Mouse (Mus musculus): ENCODE measurements around the gene Pdhx. TPM values are rescaled to one million over a fixed set of nuclear protein-coding genes. Genes with fewer than 3 reads are reported as not detected.

Gene Pdhx
- polyA plus RNA-seq, 1 experiment from 2014 or later = 38.7 TPM

GRCm38 (mm10) chr2:103055820-103056219, 17.5 kb downstream of the Pdhx start:
- H3K27me3 ChIP-seq = no peaks in the 10 kb centered on the region
- no peak overlapping the region for H3K9ac ChIP-seq
- no peak overlapping the region for H3K4me3 ChIP-seq
- no peak for ATAC-seq (ENCODE audit: insufficient number of reproducible peaks, insufficient read depth, low FRiP score, low TSS enrichment, low read depth)
- 89% methylated on average over 6 of the region's 6 CpGs for WGBS
- peaks cover 9% of the 10 kb centered on the region for H3K4me1 ChIP-seq
- H3K4me2 ChIP-seq = no peak overlapping the region
- no peak overlapping the region for H3K27ac ChIP-seq
- H3K36me3 ChIP-seq = 0 out of 2 replicates have a peak, but pooled peaks cover 13% of the 10 kb centered on the region
- H3K9me3 ChIP-seq = no peaks in the 10 kb centered on the region

GRCm38 (mm10) chr2:103051937-103052893, 21.1 kb downstream of the Pdhx start:
- WGBS = 85% methylated on average over 19 of the region's 19 CpGs
- Histone ChIP-seq H3K36me3 (0 out of 2 replicates have a peak, but pooled peaks cover 13% of the 10 kb centered on the region), H3K27ac (no peak overlapping the region), H3K27me3 (no peaks in the 10 kb centered on the region), H3K9me3 (no peaks in the 10 kb centered on the region), H3K4me1 (peaks cover 8% of the 10 kb centered on the region), H3K4me3 (no peak overlapping the region), H3K9ac (no peak overlapping the region), H3K4me2 (no peak overlapping the region)
- no peak for ATAC-seq (ENCODE audit: insufficient number of reproducible peaks, insufficient read depth, low FRiP score, low TSS enrichment, low read depth)

- Histone ChIP-seq H3K9ac (no peak overlapping the region), H3K4me2 (no peak overlapping the region), H3K27me3 (no peaks in the 10 kb centered on the region), H3K27ac (no peak overlapping the region), H3K4me1 (peaks cover 1% of the 10 kb centered on the region), H3K4me3 (no peak overlapping the region), H3K9me3 (no peaks in the 10 kb centered on the region), H3K36me3 (peaks cover 11% of the 10 kb centered on the region)
- 95% methylated on average over 2 of the region's 2 CpGs for WGBS
- no peak for ATAC-seq (ENCODE audit: insufficient number of reproducible peaks, insufficient read depth, low FRiP score, low TSS enrichment, low read depth)
These were observed 28.0 kb downstream of the Pdhx start for GRCm38 (mm10) chr2:103045286-103045685.

- Histone ChIP-seq H3K9ac (no peak overlapping the region), H3K9me3 (no peaks in the 10 kb centered on the region), H3K36me3 (peaks cover 23% of the 10 kb centered on the region), H3K4me1 (no peaks in the 10 kb centered on the region), H3K4me3 (no peak overlapping the region), H3K27ac (no peak overlapping the region), H3K4me2 (no peak overlapping the region), H3K27me3 (no peaks in the 10 kb centered on the region)
- ATAC-seq (ENCODE audit: insufficient number of reproducible peaks, insufficient read depth, low FRiP score, low TSS enrichment, low read depth) = no peak
- 79% methylated on average over 8 of the region's 8 CpGs for WGBS
These were observed 32.4 kb downstream of the Pdhx start for GRCm38 (mm10) chr2:103040896-103041295.

GRCm38 (mm10) chr2:103037831-103038230, 35.5 kb downstream of the Pdhx start:
- WGBS = 87% methylated on average over 4 of the region's 4 CpGs
- Histone ChIP-seq H3K9me3 (no peaks in the 10 kb centered on the region), H3K4me1 (no peaks in the 10 kb centered on the region), H3K4me2 (no peak overlapping the region), H3K4me3 (no peak overlapping the region), H3K36me3 (peaks cover 29% of the 10 kb centered on the region), H3K9ac (no peak overlapping the region), H3K27me3 (no peaks in the 10 kb centered on the region), H3K27ac (no peak overlapping the region)
- no peak for ATAC-seq (ENCODE audit: insufficient number of reproducible peaks, insufficient read depth, low FRiP score, low TSS enrichment, low read depth)

GRCm38 (mm10) chr2:103022728-103023127, 50.6 kb downstream of the Pdhx start:
- Histone ChIP-seq H3K4me1 (no peaks in the 10 kb centered on the region), H3K27me3 (no peaks in the 10 kb centered on the region), H3K4me3 (no peak overlapping the region), H3K9ac (no peak overlapping the region), H3K27ac (no peak overlapping the region), H3K4me2 (no peak overlapping the region), H3K9me3 (no peaks in the 10 kb centered on the region), H3K36me3 (peaks cover 21% of the 10 kb centered on the region)
- ATAC-seq (ENCODE audit: insufficient number of reproducible peaks, insufficient read depth, low FRiP score, low TSS enrichment, low read depth) = no peak
- WGBS = 94% methylated on average over 3 of the region's 3 CpGs

GRCm38 (mm10) chr2:103020191-103020987, 52.9 kb downstream of the Pdhx start:
- ATAC-seq (ENCODE audit: insufficient number of reproducible peaks, insufficient read depth, low FRiP score, low TSS enrichment, low read depth) = no peak
- Histone ChIP-seq H3K9ac (no peak overlapping the region), H3K27ac (no peak overlapping the region), H3K27me3 (no peaks in the 10 kb centered on the region), H3K36me3 (peaks cover 14% of the 10 kb centered on the region), H3K9me3 (no peaks in the 10 kb centered on the region), H3K4me3 (no peak overlapping the region), H3K4me2 (no peak overlapping the region), H3K4me1 (no peaks in the 10 kb centered on the region)
- 85% methylated on average over 4 of the region's 4 CpGs for WGBS

- H3K27me3 ChIP-seq = no peaks in the 10 kb centered on the region
- no peak overlapping the region for H3K4me3 ChIP-seq
- H3K4me1 ChIP-seq = no peaks in the 10 kb centered on the region
- H3K36me3 ChIP-seq = peaks cover 10% of the 10 kb centered on the region
- no peak overlapping the region for H3K4me2 ChIP-seq
- no peak overlapping the region for H3K27ac ChIP-seq
- no peak overlapping the region for H3K9ac ChIP-seq
- 65% methylated on average over 9 of the region's 9 CpGs for WGBS
- no peak for ATAC-seq (ENCODE audit: insufficient number of reproducible peaks, insufficient read depth, low FRiP score, low TSS enrichment, low read depth)
- no peaks in the 10 kb centered on the region for H3K9me3 ChIP-seq
These were observed 54.4 kb downstream of the Pdhx start for GRCm38 (mm10) chr2:103018817-103019494.

- H3K4me1 ChIP-seq = no peaks in the 10 kb centered on the region
- H3K9me3 ChIP-seq = no peaks in the 10 kb centered on the region
- no peak overlapping the region for H3K27ac ChIP-seq
- H3K4me3 ChIP-seq = no peak overlapping the region
- H3K36me3 ChIP-seq = peaks cover 5% of the 10 kb centered on the region; the same call in 1 of the 2 replicates
- H3K4me2 ChIP-seq = no peak overlapping the region
- no peak for ATAC-seq (ENCODE audit: insufficient number of reproducible peaks, insufficient read depth, low FRiP score, low TSS enrichment, low read depth)
- H3K27me3 ChIP-seq = no peaks in the 10 kb centered on the region
- 76% methylated on average over 2 of the region's 2 CpGs for WGBS
- H3K9ac ChIP-seq = no peak overlapping the region
These were observed 55.9 kb downstream of the Pdhx start for GRCm38 (mm10) chr2:103017391-103017824.

GRCm38 (mm10) chr2:103016089-103016488, 57.2 kb downstream of the Pdhx start:
- no peaks in the 10 kb centered on the region for H3K9me3 ChIP-seq
- no peak for ATAC-seq (ENCODE audit: insufficient number of reproducible peaks, insufficient read depth, low FRiP score, low TSS enrichment, low read depth)
- no peak overlapping the region for H3K27ac ChIP-seq
- H3K4me1 ChIP-seq = no peaks in the 10 kb centered on the region
- H3K4me2 ChIP-seq = no peak overlapping the region
- H3K9ac ChIP-seq = no peak overlapping the region
- H3K4me3 ChIP-seq = no peak overlapping the region
- no peaks in the 10 kb centered on the region for H3K36me3 ChIP-seq
- H3K27me3 ChIP-seq = no peaks in the 10 kb centered on the region

- Histone ChIP-seq H3K36me3 (no peaks in the 10 kb centered on the region), H3K4me2 (no peak overlapping the region), H3K4me3 (no peak overlapping the region), H3K9me3 (no peaks in the 10 kb centered on the region), H3K27me3 (no peaks in the 10 kb centered on the region), H3K27ac (no peak overlapping the region), H3K9ac (no peak overlapping the region), H3K4me1 (no peaks in the 10 kb centered on the region)
- 82% methylated on average over 4 of the region's 4 CpGs for WGBS
- ATAC-seq (ENCODE audit: insufficient number of reproducible peaks, insufficient read depth, low FRiP score, low TSS enrichment, low read depth) = no peak
These were observed 60.3 kb downstream of the Pdhx start for GRCm38 (mm10) chr2:103012782-103013575.

All from embryonic facial prominence, embryonic 13.5 days (tissue).